Mouse (Mus musculus): ENCODE measurements at regions not wholly inside any gene's neighbourhood (a gene's known extent, or its start where the extent isn't known, plus 50 kb on each side); places are given as distances from the start of the nearest gene placed in this dataset.

DNA sequence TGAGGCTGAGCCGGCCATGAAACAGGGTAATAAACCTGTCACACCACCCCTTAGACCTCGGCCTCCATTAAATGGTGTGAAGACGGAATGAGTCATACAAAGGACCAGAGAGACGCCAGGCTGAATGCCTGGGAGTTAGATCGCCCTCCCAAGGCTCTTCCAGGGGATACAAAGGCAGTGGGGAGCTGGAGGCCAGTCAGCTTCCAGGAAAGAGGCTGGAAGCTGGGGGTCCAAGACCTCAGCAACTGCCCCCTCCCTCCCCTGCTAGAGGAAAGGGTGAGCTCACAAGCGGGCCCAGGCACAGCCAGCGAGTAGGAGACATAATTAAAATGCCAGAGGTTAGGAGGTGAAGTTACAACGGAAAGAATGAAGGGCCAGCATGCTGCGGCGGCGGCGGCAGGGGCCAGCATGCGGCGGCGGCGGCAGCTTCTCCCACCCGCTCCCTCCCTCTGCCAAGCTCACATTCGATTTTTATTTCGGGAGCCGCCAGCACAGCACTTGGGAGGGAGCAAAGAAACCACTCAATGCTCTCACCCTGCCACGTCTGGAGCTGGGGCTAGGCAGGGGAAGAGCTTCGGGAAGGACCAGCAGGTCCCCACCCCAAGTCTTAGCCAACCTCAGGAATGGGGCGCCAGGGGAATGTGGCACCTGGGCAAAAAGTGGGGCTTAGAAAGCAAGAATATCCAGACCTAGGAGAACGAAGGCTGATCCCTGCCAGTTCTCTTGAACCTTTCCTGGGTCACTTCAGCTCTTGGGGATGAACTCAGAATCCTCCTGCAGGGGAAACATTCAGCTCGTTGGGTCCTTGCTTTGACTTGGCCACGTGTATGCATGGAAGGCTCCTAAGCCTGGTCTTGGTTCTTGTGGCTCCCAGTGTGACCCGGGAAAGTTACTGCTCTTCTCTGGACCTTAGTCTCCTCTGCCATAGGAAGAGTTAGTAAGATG, 54.9 kb upstream of the Col1a1 start:
- TF ChIP-seq CTCF (IDR thresholded peaks at IDR 0.05; ENCODE audit: low read depth, low read length) (no peak), POLR2A (IDR thresholded peaks at IDR 0.05; ENCODE audit: borderline replicate concordance, low read depth, low read length) (no peak)

All from bone marrow macrophage, adult 2 months (primary cell).